In the genomic region with DNA sequence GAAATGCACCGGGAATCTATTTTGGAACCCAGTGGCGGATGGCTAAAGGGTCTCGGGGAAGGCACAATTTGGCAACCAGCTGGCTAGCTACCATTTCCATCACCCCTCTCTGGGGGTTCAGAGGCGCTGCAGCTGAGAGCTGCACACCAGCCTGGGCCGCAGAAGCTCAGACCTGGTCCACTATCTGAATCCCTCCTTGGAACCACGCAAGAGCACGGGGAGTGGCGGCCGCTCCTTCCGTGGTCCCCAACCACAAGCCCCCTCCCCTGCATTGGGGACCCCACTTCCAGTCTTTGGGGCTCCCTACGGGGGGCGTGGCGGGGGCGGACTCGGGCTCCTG, we compare ENCODE assay signal across 9 mouse cellular contexts. TPM values are rescaled to one million over a fixed set of nuclear protein-coding genes. Genes with fewer than 3 reads are reported as not detected.
DNase-seq lines count a peak whose midpoint lies in the region; ATAC-seq lines count a peak whose summit lies in the region.
"Had no signal": no experiment of that assay in that cellular context is flagged by ENCODE, and none has a peak within 500 bp of the region (broad histone marks: within the 10 kb centered on the region; RNA-seq: fewer than 3 reads in every experiment).

No protein-coding gene starts in this region.

- H3K4me3 ChIP-seq in heart, embryonic 14.5 days (ENCODE audit: control insufficient read depth in 1 of 2, insufficient read depth in 1 of 2, low read depth in 1 of 2, low read length in 2 of 2): peak overlapping the region; percentile 60 to 64; a peak in 3 of 4 replicates
- peak overlapping the region; percentile 79 for H3K4me3 ChIP-seq in hindbrain, embryonic 13.5 days
- peak overlapping the region; percentile 63 for H3K4me3 ChIP-seq in midbrain, embryonic 12.5 days

- H3K36me3 ChIP-seq in heart, embryonic 14.5 days (ENCODE audit: control insufficient read depth, insufficient read depth, low read length): no peaks in the 10 kb centered on the region
- no peaks in the 10 kb centered on the region for H3K36me3 ChIP-seq in hindbrain, embryonic 13.5 days
- H3K36me3 ChIP-seq in midbrain, embryonic 12.5 days: no peaks in the 10 kb centered on the region

- intact Hi-C loops in heart, postnatal 10 days (cut with DNase I): no loop called here
- intact Hi-C loops in gastrocnemius, postnatal 36 days (cut with DNase I): no loop called here

- no peak for ATAC-seq in heart, embryonic 14.5 days (ENCODE audit: insufficient number of reproducible peaks, insufficient read depth, low FRiP score, low read depth)
- peak; percentile 7; the same call in 1 of the 2 replicates for ATAC-seq in common myeloid progenitor, adult 5-6 weeks (replicated peaks; ENCODE audit: low read depth, poor library complexity, severe bottlenecking)
- peak; percentile 47 for ATAC-seq in hindbrain, embryonic 13.5 days (ENCODE audit: low FRiP score)
- peak; percentile 42 for ATAC-seq in midbrain, embryonic 12.5 days (ENCODE audit: low FRiP score, low read depth)
- ATAC-seq: CD4-positive, CD25-positive, alpha-beta regulatory T cell, adult 4 months had no signal

- H3K4me1 ChIP-seq in heart, embryonic 14.5 days (ENCODE audit: control insufficient read depth in 2 of 2, insufficient read depth in 2 of 2, low read length in 2 of 2): peaks cover 2 to 6% of the 10 kb centered on the region in 2 experiments; a peak in 2 of 4 replicates
- peaks cover 28% of the 10 kb centered on the region for H3K4me1 ChIP-seq in hindbrain, embryonic 13.5 days (replicated peaks)
- H3K4me1 ChIP-seq in midbrain, embryonic 12.5 days: no peaks in the 10 kb centered on the region

- under 1% methylated on average over 15 of the region's 15 CpGs for WGBS in heart, embryonic 14.5 days
- WGBS in hindbrain, embryonic 13.5 days: 1% methylated on average over 15 of the region's 15 CpGs
- 1% methylated on average over 15 of the region's 15 CpGs for WGBS in midbrain, embryonic 12.5 days

- peaks cover 59% of the 10 kb centered on the region for H3K27me3 ChIP-seq in heart, embryonic 14.5 days (ENCODE audit: control insufficient read depth, insufficient read depth, low read length)
- H3K27me3 ChIP-seq in hindbrain, embryonic 13.5 days: peaks cover 10% of the 10 kb centered on the region; the same call in 1 of the 2 replicates
- H3K27me3 ChIP-seq in midbrain, embryonic 12.5 days: peaks cover 44% of the 10 kb centered on the region

- H3K9me3 ChIP-seq in heart, embryonic 14.5 days (ENCODE audit: control insufficient read depth, low read length): no peaks in the 10 kb centered on the region
- H3K9me3 ChIP-seq in hindbrain, embryonic 13.5 days: no peaks in the 10 kb centered on the region
- no peaks in the 10 kb centered on the region for H3K9me3 ChIP-seq in midbrain, embryonic 12.5 days

- peak overlapping the region; percentile 52 for H3K9ac ChIP-seq in heart, embryonic 14.5 days (ENCODE audit: low read length)
- H3K9ac ChIP-seq in hindbrain, embryonic 13.5 days: peak overlapping the region; percentile 91
- peak overlapping the region; percentile 76 for H3K9ac ChIP-seq in midbrain, embryonic 12.5 days (replicated peaks)

- H3K27ac ChIP-seq in heart, embryonic 14.5 days (replicated peaks in 1 of 2; ENCODE audit: control insufficient read depth in 1 of 2, insufficient read depth in 1 of 2, low read depth in 2 of 2, low read length in 2 of 2): no peak overlapping the region
- H3K27ac ChIP-seq in hindbrain, embryonic 13.5 days: peak overlapping the region; percentile 95
- H3K27ac ChIP-seq in midbrain, embryonic 12.5 days (replicated peaks): peak overlapping the region; percentile 78

- DNase-seq in heart, postnatal 10 days: no peak
- DNase-seq in adrenal gland, postnatal 4 days (ENCODE audit: low spot score in 2 of 2): no peak
- DNase-seq in gastrocnemius, postnatal 36 days: no peak
- no peak for DNase-seq in lung, adult 18-20 months

- H3K4me2 ChIP-seq in heart, embryonic 14.5 days (ENCODE audit: low read length): peak overlapping the region; percentile 99
- peak overlapping the region; percentile 76 for H3K4me2 ChIP-seq in hindbrain, embryonic 13.5 days
- peak overlapping the region; percentile 71 for H3K4me2 ChIP-seq in midbrain, embryonic 12.5 days (replicated peaks)

RNA-seq across cellular contexts. Expression of gene Ptpn5, which starts 1.7 kb away (rescaled TPM):
- 0.09 TPM in 2 replicates for polyA plus RNA-seq in heart, embryonic 14.5 days (2014; fragmentation: Nextera tagmentation; extraction: Ambion mirVana)
- total RNA-seq in heart, postnatal 10 days (2021): not detected
- total RNA-seq in common myeloid progenitor, adult 5-6 weeks (2017): not detected in 2 replicates
- 112 and 120 TPM in 2 replicates for polyA plus RNA-seq in hindbrain, embryonic 13.5 days (2015; fragmentation: Nextera tagmentation; extraction: Ambion mirVana)
- polyA plus RNA-seq in midbrain, embryonic 12.5 days (2016; fragmentation: Nextera tagmentation; extraction: Ambion mirVana): 46.4 and 51.5 TPM in 2 replicates
- 1 to 10 TPM; 2.0 to 2.1 TPM for total RNA-seq in adrenal gland, postnatal 4 days (2021)
- total RNA-seq in gastrocnemius, postnatal 36 days (2021): not detected

Comparison
In these comparisons a context has a peak if more than half of its experiments do, and no peak if none do; other contexts are left out.
1. H3K27ac ChIP-seq: peak in hindbrain, embryonic 13.5 days (single experiment) and midbrain, embryonic 12.5 days (single experiment); none in heart, embryonic 14.5 days (0 of 2).
2. Peak in every context shown above with its lines, with median percentiles within 50 percentile points of each other: H3K4me2 ChIP-seq, H3K4me3 ChIP-seq and H3K9ac ChIP-seq.